Mouse (Mus musculus) liver, embryonic 14 days (tissue): ENCODE measurements around the gene Rnd1. TPM values are rescaled to one million over a fixed set of nuclear protein-coding genes. Genes with fewer than 3 reads are reported as not detected.

Experiments used
- polyA plus RNA-seq: library from polyadenylated mRNA; depleted of rRNA; stranded (reverse); fragments of >200 nt; gene quantifications from 2 replicates; pipeline ENCODE4 v1.2.3, GENCODE M21; 2012; rRNA removed

Rnd1 gene
- polyA plus RNA-seq, result 0.52 and 0.66 TPM in 2 replicates

DNA sequence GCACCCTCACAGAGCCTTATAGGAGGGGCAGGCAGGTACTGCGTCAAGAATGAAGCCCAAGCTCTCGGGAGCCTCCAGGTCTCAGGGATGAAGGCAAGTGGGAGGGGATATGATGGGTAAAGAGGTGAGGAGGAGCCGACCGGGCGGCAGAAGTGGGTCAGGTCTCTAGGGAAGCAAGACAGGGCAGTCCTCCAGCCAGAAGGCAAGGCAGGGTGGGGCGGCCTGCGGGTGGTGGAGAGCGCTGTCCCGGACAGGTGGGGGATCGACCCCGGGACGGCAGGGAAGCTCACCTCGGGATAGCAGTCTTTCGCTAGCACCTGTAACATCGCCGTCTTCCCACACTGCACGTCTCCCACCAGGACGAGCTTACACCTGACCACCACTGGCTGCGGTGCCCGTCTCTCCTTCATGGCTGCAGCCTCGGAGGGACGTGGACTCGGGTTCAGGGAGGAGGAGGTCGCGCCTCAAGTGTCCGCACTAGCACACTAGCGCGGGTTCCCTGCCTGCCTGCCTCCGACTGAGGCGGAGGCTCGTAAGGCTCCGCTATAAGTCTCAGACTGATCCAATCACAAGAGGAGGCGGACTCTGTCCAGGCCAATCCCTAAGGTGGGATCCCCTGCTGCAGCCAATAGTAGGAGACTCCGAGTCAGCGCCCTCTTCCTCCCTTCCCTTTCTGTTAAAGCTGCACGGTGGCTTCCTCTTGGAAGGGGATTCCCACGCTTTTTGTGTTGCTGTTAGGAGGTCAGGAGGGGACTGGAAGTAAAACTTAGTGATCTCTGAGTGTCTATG, at the start of gene Rnd1:
Gene Rnd1, minus strand, starts transcription at position 522 of the 789 bp plus-strand sequence.

DNA sequence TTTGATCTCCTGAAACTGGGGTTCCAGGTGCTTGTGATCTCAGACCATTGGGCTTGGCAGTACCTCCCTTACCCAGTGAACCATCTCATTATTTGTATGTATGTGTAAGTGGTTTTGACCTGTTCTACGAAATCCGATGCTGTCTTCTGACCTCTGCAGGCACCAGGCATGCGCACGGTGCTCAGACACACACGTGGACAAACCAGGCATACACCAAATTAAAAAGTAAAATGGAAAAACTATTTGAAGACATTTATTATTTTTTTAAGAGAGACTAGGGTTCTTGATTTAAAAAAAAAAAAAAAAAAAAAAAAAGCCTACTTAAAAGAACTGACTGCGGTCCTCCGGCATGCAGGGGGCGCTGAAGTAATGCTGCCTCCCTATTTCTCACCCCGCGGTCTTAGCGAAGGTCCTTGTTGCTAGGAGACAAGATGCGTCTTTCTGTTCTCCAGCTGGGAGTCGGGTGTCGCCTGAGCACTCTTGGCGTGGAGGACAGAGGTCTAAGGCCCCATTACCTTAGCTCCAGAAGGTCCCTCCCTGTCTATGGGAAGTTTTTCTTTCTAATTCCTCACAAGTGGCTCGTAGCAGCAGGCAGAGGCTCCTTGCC, 30.6 kb upstream of the Rnd1 start, which contains the start of gene Ccdc65:
Gene Ccdc65, plus strand, starts transcription at position 442 of the 607 bp plus-strand sequence.

DNA sequence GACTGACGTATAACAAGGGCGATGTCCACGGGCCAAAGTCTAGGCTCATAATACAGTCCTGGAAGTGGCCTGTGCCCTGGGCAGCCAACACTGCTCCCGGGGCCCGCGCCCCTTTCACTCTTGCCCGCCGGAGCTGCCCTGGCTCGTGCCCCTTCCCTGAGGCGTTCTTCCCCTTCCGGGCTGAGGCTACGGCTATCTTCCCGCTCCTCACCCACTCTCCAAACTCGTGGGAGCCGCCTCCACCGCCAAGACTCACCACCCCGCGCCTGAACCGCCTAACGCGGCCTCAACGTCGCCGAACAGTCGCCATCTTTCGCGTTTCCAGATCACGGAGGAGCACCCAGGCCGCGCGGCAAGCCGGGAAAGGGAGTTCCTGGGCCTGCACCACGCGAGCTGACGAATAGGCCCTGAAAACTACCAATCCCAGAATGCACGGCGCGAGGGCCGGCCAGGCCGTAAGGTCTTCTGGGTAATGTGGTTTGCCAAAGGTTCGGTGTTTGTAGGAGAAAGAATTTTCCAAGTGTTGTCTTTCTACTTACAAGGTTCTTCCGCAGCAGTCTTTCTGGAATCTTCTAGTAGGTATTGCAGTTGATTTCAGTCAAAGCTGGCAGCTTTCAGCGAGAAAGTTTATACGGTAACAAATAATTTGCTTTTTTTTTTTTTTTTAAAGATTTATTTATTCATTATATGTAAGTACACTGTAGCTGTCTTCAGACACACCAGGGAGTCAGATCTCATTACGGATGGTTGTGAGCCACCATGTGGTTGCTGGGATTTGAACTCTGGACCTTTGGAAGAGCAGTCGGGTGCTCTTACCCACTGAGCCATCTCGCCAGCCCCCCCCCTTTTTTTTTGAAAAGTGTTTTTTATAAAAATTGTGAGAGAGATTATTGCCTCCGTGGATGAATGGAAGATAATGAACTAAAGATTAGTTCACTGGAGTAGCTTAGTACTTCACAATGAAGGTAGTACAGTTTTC, 14.4 kb downstream of the Rnd1 start, which contains the start of gene Ddx23:
Gene Ddx23, minus strand, starts transcription at position 328 of the 979 bp plus-strand sequence.

DNA sequence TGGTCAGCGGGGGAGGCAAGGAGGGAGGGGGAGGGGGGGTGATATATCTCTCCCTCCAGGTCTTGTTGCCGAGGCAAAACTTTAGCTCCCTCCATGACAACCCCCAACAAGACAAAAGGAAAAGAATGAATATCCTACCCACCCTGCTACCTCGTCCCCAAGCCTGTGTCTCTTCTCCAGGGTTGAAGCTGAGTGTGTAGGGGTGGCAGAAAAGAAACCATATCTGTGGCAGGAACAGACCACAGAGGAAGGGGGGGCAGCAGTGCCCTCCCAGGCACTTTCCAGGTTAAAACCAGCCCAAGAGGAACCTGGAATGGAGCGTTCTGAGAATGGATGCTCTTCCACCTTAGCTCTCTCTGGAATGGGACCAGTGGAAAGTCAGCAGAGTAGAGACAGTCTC, 46.7 kb downstream of the Rnd1 start, which contains the start of gene Cacnb3:
Gene Cacnb3, plus strand, starts transcription at position 301 of the 400 bp plus-strand sequence.

Other genes with a start within 250 kb of the Rnd1 start
- not detected in 2 replicates for gene Olfr282, start 246.2 kb downstream of the Rnd1 start, polyA plus RNA-seq
- not detected in 2 replicates for gene Olfr281, start 224.9 kb downstream of the Rnd1 start, polyA plus RNA-seq
- gene OR5BS1P, start 207.6 kb downstream of the Rnd1 start, polyA plus RNA-seq, result not detected in 2 replicates
- gene Lalba, start 194.7 kb downstream of the Rnd1 start, polyA plus RNA-seq, result not detected in 2 replicates
- gene Olfr279, start 185.1 kb downstream of the Rnd1 start, polyA plus RNA-seq, result not detected in 2 replicates
- gene Kansl2, start 143.2 kb downstream of the Rnd1 start, polyA plus RNA-seq, result 21.1 and 25.0 TPM in 2 replicates
- 8.6 and 10.0 TPM in 2 replicates for gene Ccnt1, start 106.5 kb downstream of the Rnd1 start, polyA plus RNA-seq
- not detected in 2 replicates for gene 4930415O20Rik, start 106.5 kb downstream of the Rnd1 start, polyA plus RNA-seq
- gene Adcy6, start 67.4 kb downstream of the Rnd1 start, polyA plus RNA-seq, result 11.1 and 13.4 TPM in 2 replicates
- 0.82 and 1.4 TPM in 2 replicates for gene Cacnb3, start 46.6 kb downstream of the Rnd1 start, polyA plus RNA-seq
- gene Ddx23, start 14.6 kb downstream of the Rnd1 start, polyA plus RNA-seq, result 24.9 and 26.3 TPM in 2 replicates
- gene Ccdc65, start 30.7 kb upstream of the Rnd1 start, polyA plus RNA-seq, result not detected in 2 replicates
- gene Fkbp11, start 50.7 kb upstream of the Rnd1 start, polyA plus RNA-seq, result 63.5 and 71.3 TPM in 2 replicates
- 14.4 and 15.5 TPM in 2 replicates for gene Arf3, start 85.8 kb upstream of the Rnd1 start, polyA plus RNA-seq
- gene Wnt10b, start 100.7 kb upstream of the Rnd1 start, polyA plus RNA-seq, result 0.01 and 0.05 TPM in 2 replicates
- gene Wnt1, start 112.4 kb upstream of the Rnd1 start, polyA plus RNA-seq, result not detected in 2 replicates
- gene Ddn, start 132.0 kb upstream of the Rnd1 start, polyA plus RNA-seq, result 0.02 and 0.03 TPM in 2 replicates
- gene Prkag1, start 154.1 kb upstream of the Rnd1 start, polyA plus RNA-seq, result 72.8 and 84.3 TPM in 2 replicates
- gene Kmt2d, start 193.7 kb upstream of the Rnd1 start, polyA plus RNA-seq, result 5.0 and 5.8 TPM in 2 replicates
- 2.7 and 2.8 TPM in 2 replicates for gene Rhebl1, start 217.1 kb upstream of the Rnd1 start, polyA plus RNA-seq
- gene Dhh, start 221.1 kb upstream of the Rnd1 start, polyA plus RNA-seq, result 0.07 and 0.08 TPM in 2 replicates
- gene Lmbr1l, start 240.8 kb upstream of the Rnd1 start, polyA plus RNA-seq, result 6.1 and 7.2 TPM in 2 replicates